Mouse (Mus musculus) MEL (cell line): ENCODE results near the gene Slc16a8.

Source experiments
- CHD2 ChIP-seq: IDR thresholded peaks from 2 replicates; pipeline ENCODE4 v1.6.1; 2011; ENCODE audit warnings: low read length, improper control_type of control experiment
- CTCF ChIP-seq, 3 experiments: IDR thresholded peaks in 2 of 3; conservative IDR thresholded peaks in 1 of 3; 2 replicates each; pipeline ENCODE4 v1.5.1; 2011 to 2012; ENCODE audit warnings: low read length in 3 of 3, low read depth in 2 of 3, mild to moderate bottlenecking in 2 of 3, improper control_type of control experiment in 1 of 3, inconsistent platforms in 1 of 3, mixed read lengths in 1 of 3, moderate library complexity in 1 of 3; ENCODE audit not compliant: control insufficient read depth in 1 of 3, insufficient read depth in 1 of 3, poor library complexity in 1 of 3, severe bottlenecking in 1 of 3
- ELF1 ChIP-seq: IDR thresholded peaks from 2 replicates; pipeline ENCODE4 v1.6.1; 2014; ENCODE audit warnings: low read depth, mild to moderate bottlenecking, inconsistent platforms, low read length, improper control_type of control experiment, moderate library complexity
- HCFC1 ChIP-seq: IDR thresholded peaks from 2 replicates; pipeline ENCODE4 v1.6.1; 2012; ENCODE audit warnings: low read depth, mild to moderate bottlenecking, inconsistent platforms, low read length, improper control_type of control experiment, moderate library complexity
- JUND ChIP-seq: IDR thresholded peaks from 2 replicates; pipeline ENCODE4 v1.6.1; 2011; ENCODE audit warnings: low read depth, mild to moderate bottlenecking, improper control_type of control experiment, low read length
- KAT2A ChIP-seq: conservative IDR thresholded peaks from 2 replicates; pipeline ENCODE4 v1.6.1; 2012; ENCODE audit warnings: low read depth, low read length, improper control_type of control experiment, inconsistent platforms
- MAFK ChIP-seq: IDR thresholded peaks from 2 replicates; pipeline ENCODE4 v1.6.1; 2011; ENCODE audit warnings: low read depth, mild to moderate bottlenecking, low read length, improper control_type of control experiment, borderline replicate concordance
- MYC ChIP-seq: IDR thresholded peaks from 2 replicates; pipeline ENCODE4 v1.6.1; 2011; ENCODE audit warnings: low read depth, mild to moderate bottlenecking, low read length, improper control_type of control experiment, moderate library complexity
- NRF1 ChIP-seq: IDR thresholded peaks from 2 replicates; pipeline ENCODE4 v1.6.1; 2014; ENCODE audit warnings: low read depth, mild to moderate bottlenecking, inconsistent platforms, low read length, improper control_type of control experiment, moderate library complexity; ENCODE audit not compliant: poor library complexity, insufficient read depth, severe bottlenecking
- POLR2A ChIP-seq, 2 experiments: IDR thresholded peaks; 2 replicates each; pipeline ENCODE4 v1.6.1; 2011 to 2012; ENCODE audit warnings: low read length in 2 of 2, mild to moderate bottlenecking in 2 of 2, control low read depth in 1 of 2, improper control_type of control experiment in 1 of 2, low read depth in 1 of 2, moderate library complexity in 1 of 2; ENCODE audit not compliant: control insufficient read depth in 1 of 2, insufficient read depth in 1 of 2, poor library complexity in 1 of 2
- TCF12 ChIP-seq: IDR thresholded peaks from 2 replicates; pipeline ENCODE4 v1.6.1; 2014; ENCODE audit warnings: low read depth, mild to moderate bottlenecking, inconsistent platforms, low read length, improper control_type of control experiment, moderate library complexity
- USF1 ChIP-seq: IDR thresholded peaks from 2 replicates; pipeline ENCODE4 v1.6.1; 2014; ENCODE audit warnings: low read depth, mild to moderate bottlenecking, inconsistent platforms, low read length, improper control_type of control experiment, moderate library complexity

GRCm38 (mm10) chr15:79254661-79255060 is at the start of gene Slc16a8:
- no peak for TF ChIP-seq CTCF (IDR thresholded peaks at IDR 0.05 in 2 of 3, conservative IDR thresholded peaks at IDR 0.05 in 1 of 3; ENCODE audit: control insufficient read depth in 1 of 3, insufficient read depth in 1 of 3, low read depth in 2 of 3, low read length in 3 of 3, poor library complexity in 1 of 3, severe bottlenecking in 1 of 3)
- TF ChIP-seq TCF12, result no peak
- no peak for TF ChIP-seq NRF1
- TF ChIP-seq MYC, result no peak
- TF ChIP-seq MAFK, result no peak
- TF ChIP-seq POLR2A (IDR thresholded peaks at IDR 0.05; ENCODE audit: control insufficient read depth in 1 of 2, insufficient read depth in 1 of 2, low read depth in 1 of 2, low read length in 2 of 2, poor library complexity in 1 of 2), result no peak
- no peak for TF ChIP-seq CHD2
- no peak for TF ChIP-seq ELF1
- no peak for TF ChIP-seq JUND
- TF ChIP-seq HCFC1, result no peak
- TF ChIP-seq KAT2A, result no peak
- no peak for TF ChIP-seq USF1
